Mouse (Mus musculus) ZHBTc4 (cell line): Measurements from ENCODE around the gene 1700030K09Rik.
A peak's percentile ranks its signal among the peaks of the same experiment; 100 is the strongest.

Experiments used
- DNase-seq: peaks from one replicate; pipeline ENCODE4 v3.0.0-alpha.2; 2011; ENCODE audit warnings: low read depth, low spot score

1700030K09Rik gene

GRCm38 (mm10) chr8:72459881-72460533 is 16.3 kb downstream of the 1700030K09Rik start:
- DNase-seq, result no peak

- no peak for DNase-seq
These were observed 20.5 kb downstream of the 1700030K09Rik start for GRCm38 (mm10) chr8:72464211-72464610.

- DNase-seq, result no peak
These were observed 25.6 kb downstream of the 1700030K09Rik start for GRCm38 (mm10) chr8:72469243-72469642.

GRCm38 (mm10) chr8:72469984-72470383 is 26.3 kb downstream of the 1700030K09Rik start:
- DNase-seq, result no peak

GRCm38 (mm10) chr8:72470684-72471083 is 27.0 kb downstream of the 1700030K09Rik start:
- DNase-seq, result no peak

GRCm38 (mm10) chr8:72474826-72475546 is 31.3 kb downstream of the 1700030K09Rik start, which contains the start of gene Cherp:
Gene Cherp (minus strand): TSS chr8:72475226.
- peak; percentile 100 for DNase-seq

GRCm38 (mm10) chr8:72485456-72486199 is 41.9 kb downstream of the 1700030K09Rik start:
- peak; percentile 58 for DNase-seq

- no peak for DNase-seq
These were observed 43.3 kb downstream of the 1700030K09Rik start for GRCm38 (mm10) chr8:72487014-72487413.

GRCm38 (mm10) chr8:72491017-72491416 is 47.3 kb downstream of the 1700030K09Rik start:
- no peak for DNase-seq

- DNase-seq, result peak; percentile 67
These were observed 48.3 kb downstream of the 1700030K09Rik start, which contains the start of gene Slc35e1 for GRCm38 (mm10) chr8:72491680-72492621. Gene Slc35e1 (minus strand): TSS chr8:72492614.

GRCm38 (mm10) chr8:72492622-72493081 is 49.0 kb downstream of the 1700030K09Rik start:
- peak; percentile 100 for DNase-seq

- DNase-seq, result no peak
These were observed 49.7 kb downstream of the 1700030K09Rik start for GRCm38 (mm10) chr8:72493381-72493780.

- DNase-seq, result peak; percentile 40
These were observed 51.9 kb downstream of the 1700030K09Rik start for GRCm38 (mm10) chr8:72495411-72496111.

- no peak for DNase-seq
These were observed 52.5 kb downstream of the 1700030K09Rik start for GRCm38 (mm10) chr8:72496217-72496616.

- DNase-seq, result no peak
These were observed 54.2 kb downstream of the 1700030K09Rik start for GRCm38 (mm10) chr8:72497911-72498310.

- no peak for DNase-seq
These were observed 54.8 kb downstream of the 1700030K09Rik start for GRCm38 (mm10) chr8:72498527-72498926.

GRCm38 (mm10) chr8:72499521-72500284 is 56.0 kb downstream of the 1700030K09Rik start:
- no peak for DNase-seq

GRCm38 (mm10) chr8:72500521-72500931 is 56.8 kb downstream of the 1700030K09Rik start:
- DNase-seq, result no peak

- DNase-seq, result no peak
These were observed 60.5 kb downstream of the 1700030K09Rik start for GRCm38 (mm10) chr8:72504137-72504536.
